Mouse (Mus musculus) lung, embryonic 14.5 days (tissue): ENCODE data around the gene Rex1bd. TPM values are rescaled to one million over a fixed set of nuclear protein-coding genes. Genes with fewer than 3 reads are reported as not detected.

Source experiments
- ATAC-seq: fragments of 200-750 bp; cut with Nextera tagmentation; 2 replicates; pipeline ENCODE4 v1.8.0; 2017; ENCODE audit warnings: mild to moderate bottlenecking, moderate TSS enrichment, moderate library complexity; ENCODE audit not compliant: insufficient read depth
- DNase-seq: peaks from one replicate; pipeline ENCODE4 v3.0.0-alpha.2; 2015
- H3K27ac ChIP-seq: fragments of 300-500 bp; sonication (generic); 2 replicates; pipeline ENCODE4 v1.5.1; 2014; ENCODE audit warnings: low read depth, mild to moderate bottlenecking, moderate library complexity
- H3K27me3 ChIP-seq: fragments of 300-500 bp; sonication (generic); 2 replicates; pipeline ENCODE4 v1.6.1; 2014; ENCODE audit warnings: low read length, control low read depth; ENCODE audit not compliant: insufficient read depth
- H3K36me3 ChIP-seq: fragments of 300-500 bp; sonication (generic); 2 replicates; pipeline ENCODE4 v1.6.1; 2014; ENCODE audit warnings: control low read depth; ENCODE audit not compliant: insufficient read depth
- H3K4me1 ChIP-seq: fragments of 300-500 bp; sonication (generic); 2 replicates; pipeline ENCODE4 v1.6.1; 2014; ENCODE audit warnings: antibody characterized with exemption, control low read depth; ENCODE audit not compliant: insufficient read depth
- H3K4me2 ChIP-seq: fragments of 300-500 bp; sonication (generic); 2 replicates; pipeline ENCODE4 v1.6.1; 2014; ENCODE audit warnings: mild to moderate bottlenecking
- H3K4me3 ChIP-seq: fragments of 300-500 bp; sonication (generic); 2 replicates; pipeline ENCODE4 v1.5.1; 2014; ENCODE audit warnings: low read depth, low read length
- H3K9ac ChIP-seq: fragments of 300-500 bp; sonication (generic); 2 replicates; pipeline ENCODE4 v1.6.1; 2014
- H3K9me3 ChIP-seq: fragments of 300-500 bp; sonication (generic); 2 replicates; pipeline ENCODE4 v1.6.1; 2016; ENCODE audit warnings: low read depth, low read length, control low read depth
- CTCF ChIP-seq: IDR thresholded peaks from 2 replicates; pipeline ENCODE4 v1.5.1; 2016; ENCODE audit warnings: antibody characterized with exemption, low read depth
- WGBS: fragments of 180-500 bp; shearing (Covaris S2); extraction: QIAGEN DNeasy Blood & Tissue Kit; methylation state at CpG from one replicate; pipeline ENCODE4 v1.1.7; 2014; 5-methylcytosine and 5-hydroxymethylcytosine counted together
- polyA plus RNA-seq: library from polyadenylated mRNA; unstranded; fragments of >200 nt; fragmentation: Nextera tagmentation; extraction: Ambion mirVana; gene quantifications from 2 replicates; pipeline ENCODE4 v1.2.1, GENCODE M21; 2014

The Rex1bd gene
- polyA plus RNA-seq, 1 experiment from 2014 or later = 126 TPM

DNA sequence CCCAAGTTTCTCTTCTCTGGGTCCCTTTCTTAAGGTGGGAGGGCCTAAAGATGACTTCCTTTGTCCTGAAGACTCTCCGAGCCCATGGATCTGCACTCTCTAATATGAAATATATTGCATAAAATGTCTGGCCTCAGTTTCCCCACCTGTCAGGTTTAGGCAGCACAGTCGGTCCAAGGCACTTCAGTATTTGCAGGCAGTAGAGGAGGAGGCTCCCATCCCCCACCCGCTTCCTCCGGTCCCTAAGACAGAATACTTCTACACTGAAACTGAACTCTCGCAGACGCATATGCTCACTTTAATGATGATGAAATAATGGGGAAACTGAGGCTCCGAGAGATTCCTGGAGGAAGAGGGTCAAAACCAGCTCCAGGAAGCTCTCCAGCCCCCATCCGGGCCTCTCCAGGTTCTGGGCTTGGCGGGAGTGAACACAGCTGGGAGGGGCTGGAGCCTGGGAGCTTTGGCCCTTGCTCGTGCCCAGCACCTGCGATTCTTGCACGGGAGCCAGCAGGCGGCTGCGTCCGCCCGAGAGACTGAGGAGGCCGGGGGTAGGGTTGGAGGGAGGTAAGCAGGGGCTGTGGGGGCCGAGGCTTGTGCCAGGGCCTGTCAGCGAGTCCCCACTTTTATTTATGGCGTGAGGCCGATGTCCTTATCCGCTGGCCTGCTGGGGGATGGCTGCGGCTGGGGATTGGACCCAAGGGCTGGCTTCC, 4.6 kb downstream of the Rex1bd start:
- peak; percentile 47 for DNase-seq
- peaks cover 12% of the 10 kb centered on the region for H3K4me1 ChIP-seq
- H3K27me3 ChIP-seq = peaks cover 54% of the 10 kb centered on the region
- H3K4me2 ChIP-seq = peak overlapping the region; percentile 13; the same call in 1 of the 2 replicates
- no peak overlapping the region for H3K27ac ChIP-seq
- H3K9ac ChIP-seq = no peak overlapping the region
- H3K36me3 ChIP-seq = peaks cover 12% of the 10 kb centered on the region
- TF ChIP-seq CTCF = no peak
- H3K9me3 ChIP-seq = no peaks in the 10 kb centered on the region
- ATAC-seq = no peak
- H3K4me3 ChIP-seq = no peak overlapping the region
- 16% methylated on average over 23 of the region's 23 CpGs for WGBS

- Histone ChIP-seq H3K4me2 (peak overlapping the region; percentile 43), H3K27me3 (peaks cover 67% of the 10 kb centered on the region), H3K9ac (no peak overlapping the region), H3K36me3 (peaks cover 10% of the 10 kb centered on the region; the same call in 1 of the 2 replicates), H3K4me1 (peaks cover 6% of the 10 kb centered on the region), H3K4me3 (0 out of 2 replicates have a peak overlapping the region, but pooled peaks have one; percentile 6), H3K27ac (no peak overlapping the region), H3K9me3 (no peaks in the 10 kb centered on the region)
- WGBS = 10% methylated on average over 39 of the region's 39 CpGs
- TF ChIP-seq CTCF = no peak
- ATAC-seq (no peak), DNase-seq (no peak)
These were observed 5.9 kb downstream of the Rex1bd start for GRCm38 (mm10) chr8:70500386-70501301.

DNA sequence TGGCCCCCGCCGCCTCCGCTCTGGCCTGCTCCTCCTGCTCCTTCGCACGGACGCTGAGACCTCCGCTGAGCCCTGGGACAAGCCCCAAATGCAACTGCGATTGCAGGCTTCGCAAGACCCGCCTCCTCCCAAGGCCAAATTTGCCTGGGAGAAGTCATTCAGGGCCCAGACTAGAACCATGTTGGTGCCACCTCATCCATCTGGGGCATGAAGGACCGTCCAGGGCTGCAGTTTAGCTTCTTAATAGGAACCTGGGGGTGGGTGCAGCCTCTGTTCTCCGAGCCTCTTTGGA, 10.8 kb downstream of the Rex1bd start:
- Histone ChIP-seq H3K4me3 (peak overlapping the region; percentile 50), H3K27me3 (peaks cover 93% of the 10 kb centered on the region)

GRCm38 (mm10) chr8:70495001-70495770, 11.4 kb downstream of the Rex1bd start:
- DNase-seq (no peak), ATAC-seq (no peak)
- WGBS = 2% methylated on average over 21 of the region's 21 CpGs
- Histone ChIP-seq H3K4me1 (no peaks in the 10 kb centered on the region), H3K4me2 (peak overlapping the region; percentile 82), H3K36me3 (no peaks in the 10 kb centered on the region), H3K27me3 (peaks cover 93% of the 10 kb centered on the region), H3K4me3 (peak overlapping the region; percentile 50), H3K9me3 (no peaks in the 10 kb centered on the region), H3K9ac (peak overlapping the region; percentile 54), H3K27ac (no peak overlapping the region)
- TF ChIP-seq CTCF = no peak

More for the DNA sequence above, 10.8 kb downstream of the Rex1bd start:
- Histone ChIP-seq H3K36me3 (no peaks in the 10 kb centered on the region), H3K4me2 (peak overlapping the region; percentile 82), H3K4me1 (no peaks in the 10 kb centered on the region), H3K9me3 (no peaks in the 10 kb centered on the region), H3K27ac (no peak overlapping the region), H3K9ac (peak overlapping the region; percentile 54)
- no peak for ATAC-seq
- no peak for TF ChIP-seq CTCF
- 10% methylated on average over 12 of the region's 12 CpGs for WGBS
- DNase-seq = no peak

DNA sequence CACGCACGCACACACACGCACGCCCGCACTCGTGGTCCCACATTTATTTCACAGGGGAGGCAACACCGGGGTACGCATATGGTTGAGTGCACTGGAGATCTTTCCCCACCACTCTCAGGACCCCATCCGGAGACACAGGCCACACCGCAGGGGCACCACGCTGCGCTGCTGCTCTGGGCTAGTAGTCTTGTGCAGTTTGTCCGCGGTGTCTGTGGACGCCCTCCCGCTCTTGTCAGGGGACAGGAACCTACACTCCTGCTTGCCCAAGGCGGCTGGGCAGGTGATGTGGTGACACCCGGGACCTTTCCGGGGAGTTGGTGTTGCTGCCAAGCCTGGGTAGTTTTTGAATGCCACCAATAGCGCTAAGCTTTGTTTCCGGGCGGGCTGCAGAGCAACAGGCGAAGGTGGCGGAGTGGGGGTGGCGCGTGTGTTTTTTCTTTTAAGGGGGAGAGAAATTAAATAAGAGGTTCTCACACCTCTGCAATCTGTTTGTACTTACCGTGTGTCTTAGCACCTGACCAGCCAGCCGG, 12.1 kb downstream of the Rex1bd start:
- ATAC-seq = no peak
- Histone ChIP-seq H3K9ac (peak overlapping the region; percentile 54), H3K27me3 (peaks cover 96% of the 10 kb centered on the region), H3K36me3 (no peaks in the 10 kb centered on the region), H3K9me3 (no peaks in the 10 kb centered on the region), H3K4me2 (peak overlapping the region; percentile 82), H3K4me3 (peak overlapping the region; percentile 50), H3K27ac (peak overlapping the region; percentile 27; the same call in 1 of the 2 replicates), H3K4me1 (0 out of 2 replicates have a peak, but pooled peaks cover under 1% of the 10 kb centered on the region)
- 2% methylated on average over 28 of the region's 28 CpGs for WGBS
- no peak for TF ChIP-seq CTCF
- DNase-seq = no peak

GRCm38 (mm10) chr8:70493692-70494415, 12.7 kb downstream of the Rex1bd start:
- peak overlapping the region; percentile 59; the same call in 1 of the 2 replicates for H3K27ac ChIP-seq
- peaks cover 7% of the 10 kb centered on the region; the same call in 1 of the 2 replicates for H3K4me1 ChIP-seq
- WGBS = 1% methylated on average over 47 of the region's 47 CpGs
- no peak for DNase-seq
- H3K27me3 ChIP-seq = peaks cover 98% of the 10 kb centered on the region
- H3K36me3 ChIP-seq = no peaks in the 10 kb centered on the region
- peak overlapping the region; percentile 54 for H3K9ac ChIP-seq
- TF ChIP-seq CTCF = no peak
- peak overlapping the region; percentile 82 for H3K4me2 ChIP-seq
- H3K4me3 ChIP-seq = peak overlapping the region; percentile 50
- 0 out of 2 replicates have a peak, but pooled peaks have one; percentile 1 for ATAC-seq
- no peaks in the 10 kb centered on the region for H3K9me3 ChIP-seq
